Mouse (Mus musculus) heart, postnatal 25 days (tissue): Measurements from ENCODE around the gene Gstz1. TPM values are rescaled to one million over a fixed set of nuclear protein-coding genes. Genes with fewer than 3 reads are reported as not detected.
"Not testable (repeated sequence)": the region's sequence is repeated elsewhere in the genome, so short reads cannot be mapped to it uniquely, and the experiment has no call there.

Source experiments
- DNase-seq: peaks from one replicate; pipeline ENCODE4 v3.0.0; 2022; ENCODE audit warnings: low spot score
- intact Hi-C: fragments of 180-260 bp; cut with DNase I; formaldehyde crosslinking; loops from one replicate; pipeline ENCODE4 v1.15.1; 2025
- total RNA-seq, 2 experiments: library from RNA; stranded (reverse); gene quantifications; 2 replicates each; pipeline ENCODE4 v1.2.3; 2021

The Gstz1 gene
- total RNA-seq, 2 experiments from 2014 or later = 46.4 to 47.0 TPM

DNA sequence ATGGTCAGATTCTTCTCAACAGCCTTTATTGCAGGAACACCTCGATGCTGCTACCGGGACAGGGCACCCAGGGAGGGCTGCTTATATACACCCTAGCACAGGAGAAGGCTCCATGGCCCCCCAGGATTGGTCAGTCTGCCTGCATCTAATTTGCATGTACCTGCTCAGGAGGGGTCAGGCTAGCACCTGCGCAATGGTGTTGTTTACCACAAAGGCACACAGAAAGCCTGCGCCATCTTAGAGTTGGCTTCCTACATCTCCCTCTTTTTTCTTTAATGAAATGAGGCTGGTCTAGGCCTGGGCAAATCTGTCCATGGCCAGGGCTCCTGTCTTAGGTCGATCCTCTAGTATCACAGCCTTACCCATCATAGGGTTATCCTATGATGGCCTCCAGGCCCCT is 2.5 kb downstream of the Gstz1 start:
- intact Hi-C loops = no loop called here
- no peak for DNase-seq

DNA sequence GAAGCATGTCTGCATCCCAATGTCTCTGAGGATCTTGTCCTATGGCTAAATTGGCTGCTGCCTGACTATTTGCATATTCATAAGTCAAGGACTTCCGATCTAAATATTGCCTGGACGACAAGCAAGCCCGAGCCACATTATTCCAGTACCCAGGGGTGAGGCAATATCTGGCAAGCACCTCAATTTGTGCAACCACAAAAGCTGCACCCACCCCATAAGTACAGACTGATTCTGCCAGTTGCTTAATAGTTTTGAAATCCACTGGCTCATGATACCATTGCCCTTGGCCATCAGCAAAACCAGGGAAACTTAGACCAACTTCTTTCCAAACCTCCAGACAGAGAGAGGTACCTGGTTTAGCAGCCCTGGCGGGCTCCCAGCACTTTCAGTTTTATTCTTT is 7.5 kb downstream of the Gstz1 start:
- DNase-seq, intact Hi-C loops: not testable (repeated sequence)

DNA sequence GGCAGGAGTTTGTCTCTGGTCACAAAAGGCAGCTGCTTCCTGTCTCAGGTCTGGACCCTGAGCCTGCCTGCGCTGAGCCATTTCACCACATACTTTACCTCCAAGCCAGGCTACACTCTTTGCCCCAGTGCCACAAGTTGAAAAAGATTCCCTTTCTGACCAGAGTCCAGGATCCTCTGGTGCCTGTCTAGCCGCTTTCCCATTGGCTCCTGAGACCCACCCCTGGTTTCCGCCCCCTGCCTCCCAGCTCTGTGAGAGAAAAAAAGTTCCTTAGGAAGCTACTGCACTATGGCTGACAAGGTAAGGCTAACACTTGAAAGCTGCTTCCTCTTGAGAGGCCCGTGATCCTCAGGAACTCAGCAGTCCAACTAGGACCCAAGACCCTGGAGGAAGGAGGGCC is 10.4 kb downstream of the Gstz1 start:
- intact Hi-C loops = no loop called here
- DNase-seq = no peak

DNA sequence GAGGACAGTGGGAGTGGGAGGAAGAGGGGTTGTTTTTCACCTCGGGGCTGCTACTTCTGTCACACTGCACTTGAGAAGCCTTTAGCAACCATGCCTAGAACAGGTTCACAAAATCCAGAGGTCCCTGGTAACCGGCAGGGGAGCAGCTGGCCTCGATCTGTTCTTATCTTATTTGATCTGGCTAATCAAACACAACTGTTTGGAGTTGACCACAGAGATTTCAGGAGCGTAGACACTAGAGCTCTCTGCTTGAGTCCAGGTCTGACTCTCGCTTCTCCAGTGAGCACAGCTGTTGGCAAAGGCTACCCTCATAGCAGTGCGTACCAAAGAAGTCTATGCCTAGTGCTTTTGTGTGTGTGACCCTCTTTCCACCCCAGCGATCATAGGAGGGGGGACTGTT is 11.1 kb downstream of the Gstz1 start:
- DNase-seq = no peak
- intact Hi-C loops = no loop called here

DNA sequence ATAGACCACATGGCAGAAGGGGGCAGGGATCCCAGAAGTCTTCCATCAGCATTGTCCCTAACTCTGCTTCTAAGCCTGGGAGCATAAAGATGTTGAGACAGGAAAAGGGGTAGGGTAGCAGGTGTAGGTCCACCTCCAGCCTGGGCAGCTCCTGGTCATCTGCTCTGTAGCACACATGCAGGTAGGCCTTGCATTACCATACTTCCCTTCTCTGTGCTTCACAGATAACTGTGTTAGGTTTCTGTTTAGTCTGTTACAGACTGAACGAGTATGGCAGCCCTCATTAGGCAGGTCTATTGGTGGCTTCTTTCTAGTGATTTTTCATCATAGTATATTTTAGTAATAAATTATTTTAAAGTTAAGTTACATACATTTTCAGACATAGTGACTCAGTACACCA is 13.3 kb downstream of the Gstz1 start:
- intact Hi-C loops = no loop called here
- no peak for DNase-seq

DNA sequence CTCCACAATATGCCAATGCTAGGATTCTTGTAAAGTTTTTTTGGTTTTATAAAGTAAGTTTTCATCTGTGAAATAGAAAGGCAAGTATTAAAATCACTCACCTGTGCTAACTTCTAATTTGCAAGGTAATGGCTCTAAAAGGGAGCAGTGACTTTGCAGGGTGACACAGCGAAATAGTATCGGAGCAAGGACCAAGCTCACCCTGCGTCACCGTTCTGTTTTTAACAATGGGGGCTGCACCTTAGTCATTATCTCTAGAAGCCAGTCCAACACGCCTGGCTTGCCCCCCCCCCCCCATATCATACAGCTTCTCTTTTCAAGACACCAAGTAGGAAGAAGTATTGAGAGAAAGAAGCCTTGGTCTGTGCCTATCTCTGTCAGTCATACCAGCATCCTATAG is 13.8 kb downstream of the Gstz1 start:
- DNase-seq = no peak
- intact Hi-C loops = no loop called here

DNA sequence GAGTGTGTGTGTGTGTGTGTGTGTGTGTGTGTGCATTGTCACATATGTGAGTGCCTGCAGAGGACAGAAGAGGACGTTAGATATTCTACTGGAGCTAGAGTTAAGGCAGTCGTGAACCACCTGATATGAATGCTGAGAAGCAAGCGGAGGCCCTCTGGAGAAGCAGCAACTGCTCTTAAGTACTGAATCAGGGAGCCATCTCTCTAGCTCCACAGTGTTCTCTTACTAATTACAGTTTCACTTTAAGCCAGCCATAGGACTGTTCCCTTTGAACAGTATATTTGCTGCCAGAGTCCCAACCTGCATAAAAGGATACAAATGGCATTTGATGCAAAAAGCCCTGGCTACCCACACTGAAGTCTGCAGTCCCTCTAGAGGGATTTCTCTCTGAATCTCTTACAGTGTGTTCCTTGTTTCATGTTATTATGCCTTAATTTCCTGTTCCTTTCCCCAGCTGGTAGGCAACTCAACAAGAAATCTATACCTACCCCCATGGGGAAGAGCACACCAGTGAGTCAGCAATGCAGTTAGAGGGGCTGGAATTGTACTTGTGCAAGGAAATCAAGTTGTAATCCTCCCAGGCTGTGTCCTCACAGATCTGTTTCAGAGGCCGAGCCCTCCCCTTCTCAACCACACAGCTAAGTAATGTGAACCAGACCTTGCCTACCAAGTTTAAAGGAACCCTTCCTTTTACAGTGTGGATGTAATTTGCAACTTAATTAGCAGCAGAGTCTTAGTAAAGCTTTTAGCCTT is 28.4 kb downstream of the Gstz1 start:
- no peak for DNase-seq
- intact Hi-C loops = no loop called here

DNA sequence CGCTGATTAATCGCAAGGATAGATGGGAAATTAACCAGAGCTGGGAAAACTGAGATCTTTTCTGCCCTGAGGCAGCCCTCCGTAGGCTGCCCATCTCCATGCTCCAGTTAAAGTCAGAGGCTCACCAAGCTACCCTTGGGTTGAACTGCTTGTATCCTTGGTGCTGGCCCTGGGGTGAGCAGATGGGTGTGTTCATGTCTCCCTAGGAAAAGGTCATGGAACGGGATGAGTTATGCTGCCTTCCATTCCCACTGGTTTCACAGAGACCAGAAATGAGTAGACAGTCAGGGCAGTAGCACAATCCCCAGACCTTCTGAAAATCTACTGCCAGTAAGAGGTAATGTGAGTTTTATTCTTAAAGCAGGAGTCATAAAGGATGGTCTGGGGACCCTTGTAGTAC is 30.7 kb downstream of the Gstz1 start:
- intact Hi-C loops = no loop called here
- no peak for DNase-seq

DNA sequence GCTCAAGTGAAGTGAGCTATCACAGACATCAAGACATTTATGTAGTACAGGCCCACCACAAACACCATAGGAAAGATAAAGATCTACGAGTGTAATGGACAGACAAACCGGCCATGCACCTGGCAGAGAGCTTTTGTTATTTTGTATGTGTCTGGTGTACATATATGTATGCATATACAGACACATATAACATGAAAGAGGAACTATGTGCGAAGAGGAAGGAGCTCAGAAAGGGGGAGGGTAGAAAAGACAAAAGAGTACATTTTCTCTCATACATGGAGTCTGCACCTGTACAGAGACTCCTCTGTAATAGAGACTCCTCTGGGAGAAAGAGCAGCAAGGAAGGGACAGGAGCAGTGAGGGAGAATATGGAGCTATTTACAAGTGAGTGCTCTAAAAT is 46.0 kb downstream of the Gstz1 start:
- intact Hi-C loops = no loop called here
- DNase-seq = no peak

DNA sequence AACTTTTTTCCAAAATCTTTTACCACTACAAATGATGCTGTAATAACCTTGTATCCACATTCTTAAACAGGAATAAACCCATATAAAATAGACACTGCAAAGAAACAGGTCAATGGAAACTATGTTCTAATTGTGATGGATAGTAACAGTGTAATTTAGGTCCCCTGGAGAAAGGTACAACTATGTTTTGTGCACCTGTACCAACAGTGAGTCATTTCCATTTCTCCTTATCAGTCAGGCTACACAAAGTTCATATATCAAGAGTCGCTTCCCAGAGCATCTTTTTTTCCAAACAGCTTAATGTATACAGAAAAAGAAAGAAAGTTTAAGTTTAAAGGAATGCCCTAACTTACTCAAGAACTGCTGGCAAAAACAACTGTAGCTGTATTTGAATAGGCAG is 48.1 kb downstream of the Gstz1 start:
- intact Hi-C loops = no loop called here
- no peak for DNase-seq

DNA sequence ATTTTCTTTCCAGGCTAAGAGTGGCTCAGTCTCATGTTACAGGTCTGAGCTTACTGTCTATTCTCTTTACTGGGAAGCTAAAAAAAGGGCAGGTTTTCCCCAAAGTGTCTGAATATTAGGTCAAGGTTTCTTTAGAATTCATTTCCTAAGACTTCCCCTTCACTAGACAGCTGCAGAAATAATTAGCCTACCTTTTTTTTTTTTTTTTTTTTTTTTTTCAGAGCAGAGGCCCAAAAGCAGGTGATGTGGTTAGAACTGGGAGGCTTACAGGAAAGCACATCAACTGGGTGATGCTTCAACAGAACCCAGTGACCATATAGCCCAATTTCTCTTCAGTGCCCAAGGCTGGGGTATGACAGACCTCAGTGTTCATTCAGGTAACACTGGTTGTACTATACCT is 49.3 kb downstream of the Gstz1 start:
- DNase-seq = no peak
- intact Hi-C loops = no loop called here

DNA sequence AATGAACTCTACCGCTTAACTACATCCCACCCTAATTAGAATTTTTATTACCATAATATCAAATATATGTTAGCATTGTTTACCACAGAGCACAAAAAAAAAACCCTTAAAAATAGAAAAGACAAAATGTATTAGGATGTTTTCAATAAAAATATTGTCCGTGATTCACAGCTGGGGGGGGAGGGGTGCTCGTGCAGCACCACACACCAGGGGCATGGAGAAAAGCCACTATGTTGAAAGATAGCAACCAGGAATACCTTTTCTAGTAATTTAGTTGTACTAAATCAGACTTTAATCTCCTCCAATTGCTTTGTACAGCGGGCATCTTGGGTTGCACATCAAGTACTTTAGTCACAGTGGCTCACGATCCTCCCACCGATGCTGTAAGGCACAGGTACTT is 51.8 kb downstream of the Gstz1 start:
- intact Hi-C loops = no loop called here
- no peak for DNase-seq

DNA sequence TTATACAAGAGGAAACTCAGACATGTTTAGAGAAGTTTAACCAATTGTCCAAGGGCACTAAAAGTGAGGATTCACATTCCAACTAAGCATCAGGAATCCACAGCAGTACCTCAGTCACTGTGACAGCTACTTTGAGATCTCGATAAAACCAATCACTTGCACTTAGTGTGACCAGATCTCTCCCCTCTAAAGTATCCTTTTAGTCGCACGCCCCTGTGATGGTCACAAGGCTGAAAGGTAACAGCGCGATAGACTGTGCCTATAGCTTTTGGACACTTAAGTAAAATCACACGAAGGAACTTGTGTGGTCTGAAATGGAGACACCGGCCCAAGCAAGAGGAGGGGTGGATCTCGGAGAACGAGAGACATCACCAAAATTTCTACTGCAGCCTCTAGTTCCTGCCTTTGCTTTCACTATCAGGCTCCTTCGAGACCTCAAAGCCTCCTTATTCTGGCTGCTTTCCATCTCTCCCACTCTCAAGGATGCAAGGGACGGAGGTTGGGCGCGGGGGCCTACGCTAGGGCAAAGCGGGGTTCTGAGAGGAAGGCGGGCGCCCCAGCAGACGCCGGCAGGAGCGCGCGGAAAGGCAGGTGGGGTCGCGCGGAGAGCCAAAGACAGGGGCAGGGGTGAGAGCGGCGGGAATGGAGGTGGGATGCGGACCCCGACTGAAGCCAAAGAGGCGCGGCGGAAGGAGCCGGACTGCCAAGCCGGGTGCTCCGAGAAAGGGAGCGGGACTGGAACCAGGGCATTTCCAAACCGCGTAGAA is 52.4 kb downstream of the Gstz1 start, which contains the start of gene Samd15:
Samd15 (plus strand) TSS at position 518 of the 767 bp plus-strand sequence.
- intact Hi-C loops = no loop called here
- peak; percentile 3 for DNase-seq

DNA sequence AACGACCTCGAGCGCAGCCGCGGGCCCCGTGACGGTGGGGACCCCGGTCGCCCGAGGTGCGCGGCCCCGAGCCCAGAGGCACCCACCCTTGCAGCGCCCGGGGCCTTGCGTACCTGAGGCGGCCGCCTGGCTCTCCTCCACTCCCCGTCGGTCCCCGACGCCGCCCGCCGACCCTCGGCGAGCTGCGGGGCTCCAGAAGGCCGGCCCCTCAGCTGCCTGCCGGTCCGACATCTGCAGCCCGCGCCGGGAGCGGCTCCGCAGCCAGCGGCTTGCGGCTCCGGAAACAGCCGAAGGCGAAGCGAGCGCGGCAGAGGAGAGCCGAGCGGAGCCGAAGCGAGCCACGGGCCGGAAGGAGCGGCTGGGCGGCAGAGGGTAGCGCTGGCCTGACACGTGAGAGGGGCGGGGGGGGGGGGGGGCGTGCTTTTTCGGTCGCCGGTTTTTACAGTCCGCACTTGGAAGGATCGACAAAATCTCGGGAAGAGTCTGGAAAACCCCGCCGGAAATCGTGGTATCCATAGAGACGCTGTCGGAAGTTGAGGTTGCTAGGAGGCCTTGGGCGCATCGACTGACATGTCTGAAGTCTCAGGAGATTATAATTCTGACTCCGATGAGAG is 53.1 kb downstream of the Gstz1 start, which contains the start of gene Tmed8:
Tmed8 (minus strand) TSS at position 482 of the 614 bp plus-strand sequence.
- intact Hi-C loops = no loop called here
- DNase-seq = peak; percentile 66

DNA sequence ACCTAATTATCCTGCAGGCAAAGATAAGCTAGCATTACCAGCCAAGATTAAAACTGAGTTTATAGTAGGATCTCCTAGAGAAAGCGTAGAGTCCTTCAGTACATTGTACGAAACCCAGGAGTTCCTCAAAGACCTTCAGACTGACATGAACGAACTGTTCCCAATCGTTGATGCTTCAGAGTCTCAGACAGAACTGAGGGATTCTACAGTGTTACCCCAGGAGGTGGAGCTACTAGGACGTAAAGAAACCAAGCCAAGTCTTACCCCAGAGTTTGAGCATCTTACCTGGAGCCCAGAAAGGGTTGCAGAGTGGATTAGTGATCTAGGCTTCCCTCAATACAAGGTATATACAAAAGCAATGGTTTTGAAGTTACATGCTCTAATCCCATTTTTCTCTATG is 54.7 kb downstream of the Gstz1 start:
- DNase-seq = no peak
- intact Hi-C loops = no loop called here

DNA sequence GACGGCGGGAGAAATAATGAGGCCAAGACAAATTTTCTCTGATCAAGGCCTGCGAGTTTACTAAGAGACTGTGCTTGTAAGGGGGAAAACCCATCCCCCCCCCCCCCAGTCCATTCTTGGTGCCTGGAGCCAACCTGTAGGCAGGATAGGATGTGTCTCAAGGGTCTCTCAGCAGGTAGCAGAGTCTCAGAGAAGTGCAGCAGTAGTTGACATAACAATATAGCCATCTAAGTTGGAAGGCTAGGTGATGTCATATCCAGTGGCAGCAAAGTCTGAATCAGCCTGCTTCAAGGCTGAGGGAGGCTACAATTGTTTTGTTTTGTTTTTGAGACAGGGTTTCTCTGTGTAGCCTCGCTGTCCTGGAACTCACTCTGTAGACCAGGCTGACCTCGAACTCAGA is 58.8 kb downstream of the Gstz1 start:
- intact Hi-C loops, DNase-seq: not testable (repeated sequence)

DNA sequence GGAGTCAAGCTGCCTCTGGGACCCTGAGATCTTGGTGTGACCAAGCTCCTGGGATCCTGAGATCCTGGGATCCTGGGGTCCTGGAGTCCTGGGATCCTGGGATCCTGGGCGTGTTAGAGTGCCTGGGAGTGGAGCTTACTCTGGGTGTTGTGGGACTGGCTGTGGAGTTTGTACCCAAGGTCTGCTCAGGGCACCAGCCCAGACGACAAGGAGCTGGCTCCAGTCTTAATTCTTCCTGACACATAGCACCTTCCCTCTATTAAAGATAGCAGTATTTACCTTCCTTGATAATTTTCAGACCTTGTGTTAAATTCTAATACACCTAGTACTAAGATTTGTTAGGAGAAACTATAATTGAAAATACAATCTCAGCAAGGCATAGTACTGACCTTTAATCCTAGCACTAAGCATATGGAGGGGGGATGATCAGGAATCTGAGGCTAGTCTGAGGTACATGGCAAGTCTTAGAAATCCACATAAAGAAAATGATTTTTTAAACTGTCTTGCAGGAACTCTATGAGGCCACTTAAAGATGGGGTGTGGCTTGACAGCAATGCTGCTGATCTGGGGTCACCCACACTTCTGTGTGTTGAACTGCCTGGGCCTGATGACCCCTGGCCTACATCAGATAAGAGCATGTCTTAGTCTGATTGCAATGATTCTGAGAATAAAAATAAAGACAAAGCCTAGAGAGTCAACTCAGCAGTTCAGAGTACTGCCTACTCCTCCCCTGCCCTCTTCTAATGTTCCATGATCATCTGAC is 66.1 kb downstream of the Gstz1 start:
- DNase-seq = no peak
- intact Hi-C loops = no loop called here
